Mouse (Mus musculus): ENCODE results near the gene Stambpl1.

GRCm38 (mm10) chr19:34212489-34213250 is 20.6 kb downstream of the Stambpl1 start:
- no peak for TF ChIP-seq CTCF (IDR thresholded peaks at IDR 0.05; ENCODE audit: low read depth, low read length)
- no peak for TF ChIP-seq EP300 (IDR thresholded peaks at IDR 0.05; ENCODE audit: insufficient read depth, low read depth, low read length)
